Mouse (Mus musculus) forebrain, postnatal 0 days (tissue): Measurements from ENCODE around the gene Hoxb13. TPM values are rescaled to one million over a fixed set of nuclear protein-coding genes. Genes with fewer than 3 reads are reported as not detected.

Source experiments
- ATAC-seq: fragments of 200-750 bp; cut with Nextera tagmentation; 2 replicates; pipeline ENCODE4 v1.8.0; 2017; ENCODE audit warnings: mild to moderate bottlenecking, moderate library complexity
- DNase-seq: peaks from one replicate; pipeline ENCODE4 v3.0.0-alpha.2; 2015
- H3K27ac ChIP-seq: fragments of 300-500 bp; sonication (generic); 2 replicates; pipeline ENCODE4 v1.5.1; 2014; ENCODE audit warnings: low read depth, mild to moderate bottlenecking, antibody characterized with exemption, low read length, moderate library complexity, mixed read lengths
- H3K27me3 ChIP-seq: fragments of 300-500 bp; sonication (generic); 2 replicates; pipeline ENCODE4 v1.6.1; 2014; ENCODE audit warnings: mild to moderate bottlenecking, low read length, mixed read lengths; ENCODE audit not compliant: insufficient read depth
- H3K36me3 ChIP-seq: fragments of 300-500 bp; sonication (generic); 2 replicates; pipeline ENCODE4 v1.6.1; 2014; ENCODE audit warnings: mild to moderate bottlenecking, moderate library complexity; ENCODE audit not compliant: insufficient read depth
- H3K4me1 ChIP-seq: fragments of 300-500 bp; sonication (generic); 2 replicates; pipeline ENCODE4 v1.6.1; 2014; ENCODE audit warnings: antibody characterized with exemption; ENCODE audit not compliant: insufficient read depth
- H3K4me2 ChIP-seq: fragments of 300-500 bp; sonication (generic); 2 replicates; pipeline ENCODE4 v1.6.1; 2014; ENCODE audit warnings: low read depth, mild to moderate bottlenecking, moderate library complexity
- H3K4me3 ChIP-seq: fragments of 300-500 bp; sonication (generic); 2 replicates; pipeline ENCODE4 v1.5.1; 2014; ENCODE audit warnings: low read depth, low read length, mixed read lengths
- H3K9ac ChIP-seq: fragments of 300-500 bp; sonication (generic); 2 replicates; pipeline ENCODE4 v1.6.1; 2014; ENCODE audit warnings: mild to moderate bottlenecking
- H3K9me3 ChIP-seq: fragments of 300-500 bp; sonication (generic); 2 replicates; pipeline ENCODE4 v1.6.1; 2016; ENCODE audit warnings: low read length
- CTCF ChIP-seq: sonication (generic); IDR thresholded peaks from 2 replicates; pipeline ENCODE4 v1.5.1; 2016; ENCODE audit warnings: antibody characterized with exemption, control low read depth, low read depth
- WGBS: fragments of 180-500 bp; shearing (Covaris S2); extraction: QIAGEN DNeasy Blood & Tissue Kit; methylation state at CpG from one replicate; pipeline ENCODE4 v1.1.7; 2014; 5-methylcytosine and 5-hydroxymethylcytosine counted together
- polyA plus RNA-seq: library from polyadenylated mRNA; unstranded; fragments of >200 nt; fragmentation: Nextera tagmentation; extraction: Ambion mirVana; gene quantifications from 2 replicates; pipeline ENCODE4 v1.2.1, GENCODE M21; 2015
- total RNA-seq: library from RNA; depleted of rRNA; stranded (reverse); fragments of >200 nt; gene quantifications from 2 replicates; pipeline ENCODE4 v1.2.3, GENCODE M21; 2014

Gene Hoxb13
- total and polyA plus RNA-seq, 2 experiments from 2014 or later, result not detected

DNA sequence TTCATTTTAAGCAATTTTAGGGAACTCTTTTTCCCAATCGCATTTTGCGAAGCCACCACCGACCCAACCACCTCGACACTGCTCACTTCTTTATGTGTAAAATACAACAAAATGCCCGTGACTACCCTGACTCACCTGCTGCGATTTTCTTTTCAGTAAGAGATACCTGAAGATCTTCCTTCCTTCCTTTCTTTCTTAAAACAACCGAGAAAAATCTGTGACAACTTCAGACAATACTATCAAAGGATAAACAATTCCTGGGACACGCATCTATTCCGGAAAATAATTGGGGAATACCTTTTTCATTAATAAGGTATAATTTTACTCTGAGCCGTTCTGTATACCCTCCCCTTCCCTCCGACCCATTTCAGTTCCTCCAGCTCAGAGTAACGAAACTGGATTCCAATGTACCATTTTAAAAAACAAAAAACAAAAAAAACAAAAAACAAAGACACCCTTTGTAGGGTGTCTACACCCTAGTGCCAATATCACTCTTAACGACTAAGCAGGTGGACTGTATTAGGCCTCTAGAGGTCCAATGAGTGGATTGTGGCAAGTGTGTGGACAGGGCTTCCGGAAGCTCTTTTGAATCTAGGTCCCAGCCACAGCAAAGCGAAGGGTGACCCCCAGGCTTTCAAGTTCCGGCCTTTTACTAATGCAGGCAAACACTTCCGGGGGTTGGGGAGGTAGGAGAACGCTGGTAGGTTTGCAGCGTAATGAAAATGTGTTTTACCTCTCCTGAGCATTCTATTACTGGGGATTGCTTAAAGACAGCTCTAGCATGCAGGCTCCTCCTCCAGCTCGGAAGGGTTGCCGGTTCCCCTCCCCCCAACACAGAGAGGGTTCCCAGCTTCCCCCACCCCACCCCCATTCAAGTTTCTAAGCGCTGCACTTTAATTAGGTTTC, 5.3 kb downstream of the Hoxb13 start:
- H3K27ac ChIP-seq, result no peak overlapping the region
- no peaks in the 10 kb centered on the region for H3K9me3 ChIP-seq
- H3K36me3 ChIP-seq, result no peaks in the 10 kb centered on the region
- DNase-seq (no peak), ATAC-seq (no peak)
- no peaks in the 10 kb centered on the region for H3K4me1 ChIP-seq
- peaks cover 98% of the 10 kb centered on the region for H3K27me3 ChIP-seq
- no peak overlapping the region for H3K4me2 ChIP-seq
- H3K4me3 ChIP-seq, result no peak overlapping the region
- no peak for TF ChIP-seq CTCF
- whole genome bisulfite sequencing, result 2% methylated on average over 22 of the region's 22 CpGs
- no peak overlapping the region for H3K9ac ChIP-seq

DNA sequence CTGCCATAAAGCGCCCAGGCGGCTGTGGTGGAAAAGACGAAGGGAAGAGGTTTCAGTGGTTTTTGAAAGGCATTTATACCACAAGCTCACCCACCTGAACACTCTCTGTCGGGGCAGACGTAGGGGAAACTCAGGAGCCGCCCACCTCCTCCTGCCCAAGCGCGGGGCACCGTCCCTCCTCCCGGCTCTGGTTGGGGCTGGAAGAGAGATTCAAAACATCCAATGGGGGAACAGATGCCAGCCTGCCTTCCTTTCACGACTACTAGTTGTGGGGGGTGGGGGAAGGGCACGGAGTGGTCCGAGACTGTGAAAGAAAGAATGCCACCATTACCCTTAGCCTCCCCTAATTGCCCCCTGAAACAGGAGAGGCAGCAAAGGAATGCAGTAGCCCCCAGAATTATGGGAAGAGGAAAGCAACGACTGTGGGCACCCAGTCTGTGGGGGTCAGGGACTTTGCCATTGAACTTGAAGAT, 6.1 kb downstream of the Hoxb13 start:
- no peak overlapping the region for H3K9ac ChIP-seq
- no peaks in the 10 kb centered on the region for H3K9me3 ChIP-seq
- 3% methylated on average over 14 of the region's 14 CpGs for WGBS
- no peak for TF ChIP-seq CTCF
- DNase-seq, result no peak
- no peak overlapping the region for H3K27ac ChIP-seq
- H3K36me3 ChIP-seq, result no peaks in the 10 kb centered on the region
- no peaks in the 10 kb centered on the region for H3K4me1 ChIP-seq
- no peak overlapping the region for H3K4me2 ChIP-seq
- ATAC-seq, result no peak
- no peak overlapping the region for H3K4me3 ChIP-seq
- H3K27me3 ChIP-seq, result peaks cover 97% of the 10 kb centered on the region

DNA sequence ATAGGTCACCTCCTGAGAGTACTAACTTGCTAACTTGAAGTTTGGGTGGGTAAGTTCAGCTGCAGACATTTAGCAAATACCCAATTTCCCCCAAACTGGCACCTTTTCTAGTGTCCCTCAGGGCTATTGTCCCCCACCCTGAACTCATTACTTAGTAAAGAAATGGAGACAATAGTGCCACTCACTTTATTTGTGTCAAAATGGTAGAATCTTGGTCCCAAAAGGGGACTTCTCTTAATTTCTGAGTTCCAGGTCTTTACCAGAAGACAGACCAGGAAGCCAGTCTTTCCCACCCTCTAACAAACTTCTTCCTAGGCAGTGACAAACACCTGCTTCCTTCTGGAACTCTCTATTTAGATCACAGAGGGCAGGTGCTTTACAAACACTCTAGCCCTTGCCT, 7.6 kb downstream of the Hoxb13 start:
- no peak overlapping the region for H3K9ac ChIP-seq
- H3K9me3 ChIP-seq, result no peaks in the 10 kb centered on the region
- no peak overlapping the region for H3K4me2 ChIP-seq
- no peak overlapping the region for H3K27ac ChIP-seq
- DNase-seq (peak; percentile 8), ATAC-seq (no peak)
- no peaks in the 10 kb centered on the region for H3K4me1 ChIP-seq
- no peak for TF ChIP-seq CTCF
- H3K36me3 ChIP-seq, result no peaks in the 10 kb centered on the region
- no peak overlapping the region for H3K4me3 ChIP-seq
- H3K27me3 ChIP-seq, result peaks cover 96% of the 10 kb centered on the region

DNA sequence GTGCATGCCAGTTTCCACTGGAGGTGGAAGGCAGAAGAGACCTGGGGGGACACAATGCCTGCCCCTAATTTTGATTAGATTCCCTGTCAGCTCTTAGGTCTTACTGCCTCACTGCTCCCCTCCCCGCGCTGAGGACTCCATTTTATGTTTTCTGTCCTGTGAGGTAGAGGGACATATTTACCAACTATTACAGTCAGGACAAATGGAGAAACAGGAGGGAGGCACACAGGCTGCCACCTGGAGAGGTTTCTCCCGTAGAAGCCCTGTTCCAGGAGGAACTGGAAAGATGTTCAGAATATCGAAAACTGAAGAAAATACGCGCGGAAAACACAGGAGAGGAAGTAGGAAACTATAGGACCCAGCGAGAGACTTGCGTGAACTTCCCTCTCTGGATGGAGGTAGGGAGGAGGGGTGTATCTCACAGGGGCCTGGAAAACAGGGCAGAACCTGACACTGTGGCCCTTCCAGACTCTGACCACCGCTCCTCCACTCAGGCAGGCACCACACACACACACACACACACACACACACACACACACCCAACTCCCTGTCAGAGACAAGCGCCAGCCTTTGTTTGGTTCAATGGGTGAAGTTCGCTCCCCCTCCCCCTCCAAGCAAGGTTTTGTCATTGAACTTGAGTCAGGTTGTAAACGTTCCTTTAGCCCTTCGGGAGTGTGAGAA, 8.4 kb downstream of the Hoxb13 start:
- no peak overlapping the region for H3K9ac ChIP-seq
- H3K36me3 ChIP-seq, result no peaks in the 10 kb centered on the region
- no peaks in the 10 kb centered on the region for H3K9me3 ChIP-seq
- no peak overlapping the region for H3K4me2 ChIP-seq
- H3K27me3 ChIP-seq, result peaks cover 96% of the 10 kb centered on the region
- ATAC-seq (no peak), DNase-seq (peak; percentile 5)
- H3K27ac ChIP-seq, result no peak overlapping the region
- no peak for TF ChIP-seq CTCF
- under 1% methylated on average over 14 of the region's 14 CpGs for WGBS
- H3K4me1 ChIP-seq, result no peaks in the 10 kb centered on the region
- H3K4me3 ChIP-seq, result no peak overlapping the region

DNA sequence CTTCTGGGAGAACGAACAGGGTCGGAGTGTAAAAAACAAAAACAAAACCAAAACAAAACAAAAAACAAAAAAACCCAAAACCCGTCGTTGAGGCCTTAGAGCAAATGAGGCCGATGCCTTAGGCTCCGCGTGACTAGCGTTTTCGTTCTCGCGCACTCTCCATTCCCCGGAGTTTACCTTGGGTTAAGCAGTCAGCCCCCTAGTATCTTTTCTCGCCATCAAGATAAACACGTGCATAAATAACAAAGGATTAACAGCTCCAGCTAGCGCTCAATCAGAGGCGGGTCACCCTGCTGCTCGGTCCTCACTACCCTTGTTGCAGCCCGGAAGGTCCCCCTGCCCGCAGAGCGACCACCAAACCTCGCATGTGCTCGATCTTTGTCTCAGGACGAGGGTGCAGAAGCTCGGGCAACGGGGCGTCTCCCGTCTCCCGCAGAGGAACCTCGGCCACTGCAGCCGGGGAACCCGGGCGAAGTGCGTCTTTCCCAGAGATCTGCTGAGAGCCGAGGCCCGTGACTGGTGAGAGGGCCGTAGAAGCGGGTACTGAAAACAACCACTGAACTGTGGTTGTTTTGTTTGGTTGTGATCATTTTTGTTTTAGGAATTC, 9.2 kb downstream of the Hoxb13 start:
- Histone ChIP-seq H3K9me3 (no peaks in the 10 kb centered on the region), H3K4me2 (no peak overlapping the region), H3K27me3 (peaks cover 96% of the 10 kb centered on the region), H3K36me3 (no peaks in the 10 kb centered on the region), H3K4me3 (no peak overlapping the region), H3K4me1 (no peaks in the 10 kb centered on the region), H3K27ac (no peak overlapping the region), H3K9ac (no peak overlapping the region)
- no peak for TF ChIP-seq CTCF
- DNase-seq (peak; percentile 13), ATAC-seq (no peak)
- WGBS, result under 1% methylated on average over 37 of the region's 37 CpGs

DNA sequence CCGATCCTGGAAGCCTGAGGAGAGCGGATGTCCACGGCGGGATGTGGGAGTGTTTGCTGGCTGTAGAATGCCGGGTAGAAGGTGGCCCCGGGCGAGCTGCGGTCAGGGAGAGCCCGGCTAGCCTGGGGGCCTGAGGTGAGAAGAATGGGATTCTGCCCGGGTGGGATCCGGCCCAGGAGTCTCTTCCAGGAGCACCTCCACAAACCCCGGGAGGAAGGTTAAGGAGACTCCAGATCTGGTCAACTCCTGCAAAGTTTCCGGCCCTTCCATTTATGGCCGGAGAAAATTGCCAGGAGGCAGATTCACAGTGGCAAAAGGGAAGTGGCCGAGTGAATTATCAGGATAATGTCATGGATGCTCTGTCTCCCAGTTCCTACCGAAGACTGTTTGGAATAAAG, 9.7 kb downstream of the Hoxb13 start:
- TF ChIP-seq CTCF, result no peak
- no peaks in the 10 kb centered on the region for H3K9me3 ChIP-seq
- ATAC-seq (no peak), DNase-seq (no peak)
- H3K4me2 ChIP-seq, result no peak overlapping the region
- 2% methylated on average over 16 of the region's 16 CpGs for WGBS
- no peaks in the 10 kb centered on the region for H3K4me1 ChIP-seq
- no peak overlapping the region for H3K27ac ChIP-seq
- H3K9ac ChIP-seq, result no peak overlapping the region
- no peak overlapping the region for H3K4me3 ChIP-seq
- no peaks in the 10 kb centered on the region for H3K36me3 ChIP-seq
- H3K27me3 ChIP-seq, result peaks cover 96% of the 10 kb centered on the region

DNA sequence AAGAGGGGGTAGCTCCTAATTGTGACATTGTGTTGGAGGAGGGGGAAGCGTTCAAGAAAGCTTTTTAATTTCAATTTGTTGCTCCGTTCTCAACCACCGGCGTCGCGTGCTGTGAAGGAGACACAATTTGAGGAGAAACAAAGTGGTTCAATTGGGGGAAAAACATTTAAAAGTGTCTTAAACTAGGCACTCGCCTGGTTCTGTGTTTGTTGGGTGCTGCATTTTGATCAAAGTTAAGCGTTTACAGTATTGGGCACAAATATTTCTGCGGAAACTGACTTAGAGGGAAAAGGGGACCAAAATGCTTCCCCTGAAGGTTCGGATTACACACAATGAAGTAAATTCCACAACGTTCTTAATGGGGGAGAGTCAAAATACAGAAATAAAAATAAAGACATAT, 10.2 kb downstream of the Hoxb13 start:
- Histone ChIP-seq H3K4me1 (no peaks in the 10 kb centered on the region), H3K36me3 (no peaks in the 10 kb centered on the region), H3K9me3 (no peaks in the 10 kb centered on the region), H3K9ac (no peak overlapping the region), H3K27me3 (peaks cover 94% of the 10 kb centered on the region), H3K27ac (no peak overlapping the region), H3K4me2 (no peak overlapping the region), H3K4me3 (no peak overlapping the region)
- WGBS, result 3% methylated on average over 11 of the region's 11 CpGs
- ATAC-seq (no peak), DNase-seq (no peak)
- TF ChIP-seq CTCF, result no peak
